13 mouse cellular contexts compared by ENCODE assay signal in the genomic region with DNA sequence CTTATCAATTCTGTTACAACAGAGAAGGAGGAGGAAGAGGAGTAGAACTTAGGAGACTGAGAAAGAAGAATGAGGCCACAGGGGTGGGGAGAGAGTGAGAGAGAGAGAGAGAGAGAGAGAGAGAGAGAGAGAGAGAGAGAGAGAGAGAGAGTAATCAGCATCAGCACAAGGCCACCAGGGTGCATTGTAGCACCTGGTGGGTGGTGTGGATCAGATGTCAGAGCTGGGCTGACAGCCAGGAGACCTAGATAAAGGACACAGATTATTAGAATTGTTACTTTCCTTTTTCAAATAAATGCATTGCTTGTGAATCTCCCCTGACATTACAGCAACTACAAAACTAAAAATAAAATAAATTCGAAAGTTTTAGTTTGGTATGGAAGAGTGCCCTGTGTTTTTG.
"Had no signal": no experiment of that assay in that cellular context is flagged by ENCODE, and none has a peak within 500 bp of the region (broad histone marks: within the 10 kb centered on the region; RNA-seq: fewer than 3 reads in every experiment).

No protein-coding gene starts in this region.

- H3K27ac ChIP-seq: left cerebral cortex, adult 2 months; limb, embryonic 12.5 days; liver, embryonic 13.5 days; lung, embryonic 15.5 days; midbrain, embryonic 12.5 days; stomach, postnatal 0 days had no signal

- H3K9ac ChIP-seq: limb, embryonic 12.5 days; liver, embryonic 13.5 days; liver, postnatal 0 days; lung, embryonic 15.5 days; midbrain, embryonic 12.5 days had no signal

- H3K27me3 ChIP-seq: limb, embryonic 12.5 days; liver, embryonic 13.5 days; lung, embryonic 15.5 days; midbrain, embryonic 12.5 days had no signal

- H3K4me1 ChIP-seq: limb, embryonic 12.5 days; liver, embryonic 13.5 days; lung, embryonic 15.5 days; midbrain, embryonic 12.5 days had no signal

- DNase-seq: kidney, postnatal 10 days; kidney, postnatal 4 days; liver; liver, embryonic 13.5 days; liver, postnatal 0 days; right cerebral cortex, adult 18-20 months; right cerebral cortex, postnatal 25 days; thymus, postnatal 4 days had no signal

- H3K36me3 ChIP-seq: limb, embryonic 12.5 days; liver, embryonic 13.5 days; lung, embryonic 15.5 days; midbrain, embryonic 12.5 days had no signal

- ATAC-seq: liver, postnatal 0 days had no signal

- H3K4me3 ChIP-seq: left cerebral cortex, adult 2 months; limb, embryonic 12.5 days; liver, embryonic 13.5 days; lung, embryonic 15.5 days; midbrain, embryonic 12.5 days had no signal

- H3K9me3 ChIP-seq: limb, embryonic 12.5 days; liver, embryonic 13.5 days; lung, embryonic 15.5 days; midbrain, embryonic 12.5 days had no signal

- H3K4me2 ChIP-seq: limb, embryonic 12.5 days; liver, embryonic 13.5 days; lung, embryonic 15.5 days; midbrain, embryonic 12.5 days had no signal
